Mouse (Mus musculus) G1E-ER4 (cell line): ENCODE data around the gene Abca9. TPM values are rescaled to one million over a fixed set of nuclear protein-coding genes. Genes with fewer than 3 reads are reported as not detected.

ENCODE experiments used
- GATA1 ChIP-seq: IDR thresholded peaks from one replicate; pipeline ENCODE4 v1.8.0; 2012; ENCODE audit warnings: low read length, inconsistent platforms
- polyA plus RNA-seq: library from polyadenylated mRNA; stranded (reverse); fragments of >175 nt; gene quantifications from 2 replicates; pipeline ENCODE4 v1.2.3, GENCODE M21; 2012

The Abca9 gene
- not detected in 2 replicates for polyA plus RNA-seq

DNA sequence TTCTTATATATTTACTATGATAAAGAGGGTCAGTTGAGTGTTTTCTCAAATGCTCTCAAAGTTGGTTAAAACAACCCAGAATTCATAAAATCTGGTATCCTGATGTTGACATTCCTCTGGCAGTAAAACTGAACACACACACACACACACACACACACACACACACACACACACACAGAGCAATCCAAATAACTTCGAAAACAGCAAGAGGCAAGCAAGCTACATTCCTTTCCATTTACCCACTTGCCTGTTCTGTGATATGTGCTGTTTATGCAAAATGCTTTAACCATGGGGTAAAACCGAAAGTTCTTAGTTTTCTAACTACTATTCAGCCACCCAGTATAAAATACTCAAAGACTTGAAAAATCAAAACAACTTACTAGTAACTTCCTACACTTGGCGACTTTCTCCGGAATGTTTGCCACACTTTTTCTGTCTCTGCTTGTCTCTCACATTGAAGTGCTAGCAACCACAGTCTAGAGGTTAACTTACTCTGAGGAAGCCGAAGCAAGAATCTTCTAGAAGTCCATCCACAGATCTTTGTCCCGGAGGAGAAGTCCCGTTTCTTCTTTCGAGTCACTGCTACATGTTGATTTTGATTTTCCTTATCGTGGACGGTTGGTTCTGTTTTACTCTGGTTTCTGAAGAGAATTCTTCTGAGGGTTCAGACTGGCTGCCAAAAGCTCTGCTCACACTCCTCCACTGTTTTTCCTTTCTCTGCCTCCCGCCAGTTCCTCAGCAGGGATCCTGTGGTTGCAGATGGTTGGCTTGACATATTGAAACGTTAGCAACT is at the start of gene Abca9:
Gene Abca9, minus strand, starts transcription at position 738 of the 793 bp plus-strand sequence.
- TF ChIP-seq GATA1: no peak

DNA sequence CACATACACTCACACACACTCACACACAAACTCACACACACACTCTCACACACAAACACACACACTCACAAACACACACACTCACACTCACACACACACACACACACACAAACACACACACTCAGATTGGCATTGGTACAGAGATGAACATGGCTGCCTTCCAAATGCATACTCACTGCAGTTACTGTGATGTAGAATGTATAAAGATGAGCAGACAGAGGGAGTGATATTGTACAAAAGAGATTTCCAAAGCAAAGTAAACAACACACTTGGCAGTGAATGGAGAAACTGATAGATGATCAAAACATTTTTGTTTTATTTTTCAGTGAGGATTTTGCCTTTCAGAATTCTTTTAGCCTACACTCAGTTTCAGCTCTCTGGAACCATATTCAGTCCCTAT is 49.1 kb upstream of the Abca9 start:
- no peak for TF ChIP-seq GATA1

DNA sequence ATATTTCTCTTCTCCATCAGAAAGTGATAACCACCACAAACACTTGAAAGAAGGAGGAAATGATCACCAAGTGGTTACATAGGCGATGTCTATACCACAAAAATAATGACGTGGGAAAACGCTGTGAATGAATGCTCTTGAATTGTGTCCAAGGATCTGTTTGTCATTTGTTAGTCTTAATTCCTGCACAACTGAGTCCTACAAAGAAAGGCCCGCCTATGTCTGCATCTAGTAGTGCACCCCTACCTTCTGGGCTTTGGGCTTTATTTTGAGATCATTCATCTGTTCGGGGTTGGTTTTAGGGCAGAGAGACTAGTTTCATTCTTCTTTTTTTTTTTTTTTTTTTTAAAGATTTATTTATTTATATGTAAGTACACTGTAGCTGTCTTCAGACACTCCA is 35.9 kb upstream of the Abca9 start:
- no peak for TF ChIP-seq GATA1

DNA sequence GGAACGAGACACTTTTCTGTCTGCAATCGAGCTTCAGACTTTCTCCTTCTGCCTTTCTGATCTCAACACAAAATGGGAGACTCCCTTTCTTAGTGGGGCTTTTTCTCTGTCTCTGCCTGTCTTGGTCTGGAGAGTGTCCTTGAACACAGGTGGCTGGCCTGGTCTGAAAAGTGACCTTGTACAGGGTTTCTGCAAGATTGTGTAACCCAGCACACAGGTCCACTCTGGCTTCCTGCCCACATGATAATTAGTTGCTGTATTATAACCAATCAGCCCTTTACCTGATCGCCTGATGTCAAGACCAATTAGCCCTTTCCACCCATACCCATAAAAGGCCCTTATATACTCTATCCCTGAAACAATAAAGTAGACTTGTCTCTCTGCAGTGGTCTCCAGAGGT is 30.9 kb upstream of the Abca9 start:
- TF ChIP-seq GATA1: no peak

DNA sequence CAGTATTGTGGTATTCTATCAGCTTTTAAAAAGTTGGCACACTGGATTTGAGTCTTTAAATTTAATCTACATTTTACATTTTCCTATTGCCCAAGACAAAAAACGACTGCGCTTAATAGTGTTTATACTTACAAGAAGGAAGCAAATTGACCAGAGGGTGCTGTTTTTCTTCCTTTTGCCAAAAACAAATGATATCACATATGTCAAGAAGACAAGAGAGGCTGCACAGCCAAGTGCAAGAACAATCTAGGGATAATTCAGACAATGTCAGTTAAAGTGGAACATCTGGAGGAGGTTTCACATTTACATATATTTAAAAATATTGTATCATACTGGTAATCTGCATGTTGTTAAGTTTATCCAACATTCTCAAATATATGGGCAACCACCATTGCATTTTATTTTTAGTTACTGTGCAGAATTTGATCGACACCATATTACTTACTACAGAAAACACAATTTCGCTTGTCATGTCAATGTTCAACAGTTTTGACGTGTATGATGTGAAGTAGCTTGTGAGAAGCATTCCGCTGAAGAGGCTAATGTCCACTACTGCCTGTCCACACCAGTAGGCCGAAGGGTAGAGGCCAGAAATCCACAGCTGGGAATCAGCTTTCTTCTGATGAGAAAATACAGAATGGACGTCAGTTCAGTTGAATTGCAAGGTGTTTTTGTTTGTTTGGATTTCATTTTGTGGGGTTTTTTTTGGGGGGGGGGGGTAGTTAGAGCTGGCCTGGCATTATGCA is 28.7 kb upstream of the Abca9 start:
- no peak for TF ChIP-seq GATA1

DNA sequence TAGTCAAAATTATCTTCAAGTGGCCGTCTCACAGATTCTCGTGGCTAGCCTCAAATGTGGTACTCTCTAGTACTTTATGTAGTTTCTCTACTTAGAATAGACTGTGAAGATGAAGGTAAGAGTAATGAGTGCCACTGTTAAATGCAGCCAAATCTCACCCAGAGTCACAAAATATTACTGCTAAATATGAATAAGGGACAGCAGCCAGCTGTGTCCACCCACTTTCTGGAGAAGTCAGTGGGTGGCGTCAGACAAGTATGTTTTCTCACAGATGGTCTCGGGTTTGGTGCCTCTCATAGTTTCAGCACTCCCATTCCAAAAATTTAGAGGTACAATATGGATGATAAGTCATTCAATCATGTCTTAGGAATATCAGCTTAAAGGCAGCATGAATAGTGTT is 27.3 kb upstream of the Abca9 start:
- TF ChIP-seq GATA1: no peak

DNA sequence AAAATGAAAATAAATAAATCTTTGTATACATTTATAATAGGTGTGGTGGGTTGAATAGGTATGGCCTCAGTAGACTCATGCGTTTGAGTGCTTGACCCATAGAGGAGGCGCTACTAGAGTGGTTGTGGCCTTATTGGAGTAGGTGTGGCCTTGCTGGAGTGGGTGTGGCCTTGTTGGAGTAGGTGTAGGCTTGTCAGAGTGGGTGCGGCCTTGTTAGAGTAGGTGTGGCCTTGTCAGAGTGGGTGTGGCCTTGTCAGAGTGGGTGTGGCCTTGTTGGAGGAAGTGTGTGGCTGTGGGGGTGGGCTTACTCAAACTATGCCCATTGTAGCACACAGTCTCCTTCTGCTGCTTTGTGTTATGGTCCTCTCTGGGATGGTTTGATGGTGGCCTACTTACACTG is 3.2 kb upstream of the Abca9 start:
- no peak for TF ChIP-seq GATA1

DNA sequence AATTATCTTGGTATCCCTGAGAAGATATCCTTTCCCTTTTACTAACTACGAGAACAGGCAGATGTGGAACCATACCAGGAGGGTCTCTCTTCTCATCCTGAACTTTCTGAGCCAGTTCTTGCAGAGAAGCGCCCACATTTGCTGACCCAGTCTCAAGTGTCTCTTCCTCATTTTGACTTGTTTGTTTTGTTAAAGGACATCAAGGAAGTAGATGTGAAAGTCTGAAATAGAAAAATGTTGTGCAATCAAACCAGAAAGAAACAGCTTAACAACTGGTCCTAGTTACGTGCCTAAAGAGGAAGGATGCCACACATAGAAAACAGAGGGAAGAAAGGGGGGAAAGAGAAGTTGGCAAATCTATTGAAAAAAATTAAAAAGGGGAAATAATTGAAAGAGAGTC is 2.2 kb downstream of the Abca9 start:
- TF ChIP-seq GATA1: no peak

DNA sequence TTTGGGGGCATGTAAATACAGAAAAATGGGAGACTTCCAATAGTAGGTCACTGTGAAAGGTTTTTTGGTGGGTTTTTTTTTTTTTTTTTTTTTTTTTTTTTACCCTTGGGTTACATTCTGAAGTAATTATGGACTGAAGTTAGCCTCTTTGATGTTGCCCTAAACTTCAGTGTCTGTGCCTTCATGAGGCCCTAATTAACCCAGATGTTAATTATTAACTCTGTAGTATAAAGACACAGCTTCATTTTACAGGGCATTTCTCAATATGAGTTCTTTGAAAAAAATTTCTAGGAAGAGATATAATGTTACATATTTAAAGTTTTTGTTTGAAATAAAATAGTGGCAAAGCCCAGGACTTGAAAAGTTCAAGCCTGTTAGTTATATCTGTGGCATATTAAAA is 2.6 kb downstream of the Abca9 start:
- TF ChIP-seq GATA1: no peak

DNA sequence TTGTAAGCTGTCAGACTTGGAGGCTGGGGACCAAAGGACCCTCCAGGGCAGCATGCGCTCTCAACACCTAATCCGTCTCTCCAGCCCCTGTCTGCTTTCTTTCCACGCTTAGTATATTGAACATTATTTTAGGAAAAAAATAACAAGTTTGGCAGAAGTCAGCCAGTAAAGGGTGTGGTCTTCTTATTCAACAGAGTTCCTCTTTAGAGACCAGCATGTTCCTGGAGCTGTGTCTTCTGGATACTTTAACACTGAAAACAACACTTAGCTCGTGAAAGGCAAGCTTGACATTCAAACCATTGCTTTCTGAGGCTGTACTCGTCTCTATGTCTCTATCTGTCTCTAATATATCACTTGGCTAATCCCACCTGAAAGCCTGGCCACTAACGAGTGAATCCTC is 10.9 kb downstream of the Abca9 start:
- TF ChIP-seq GATA1: no peak

DNA sequence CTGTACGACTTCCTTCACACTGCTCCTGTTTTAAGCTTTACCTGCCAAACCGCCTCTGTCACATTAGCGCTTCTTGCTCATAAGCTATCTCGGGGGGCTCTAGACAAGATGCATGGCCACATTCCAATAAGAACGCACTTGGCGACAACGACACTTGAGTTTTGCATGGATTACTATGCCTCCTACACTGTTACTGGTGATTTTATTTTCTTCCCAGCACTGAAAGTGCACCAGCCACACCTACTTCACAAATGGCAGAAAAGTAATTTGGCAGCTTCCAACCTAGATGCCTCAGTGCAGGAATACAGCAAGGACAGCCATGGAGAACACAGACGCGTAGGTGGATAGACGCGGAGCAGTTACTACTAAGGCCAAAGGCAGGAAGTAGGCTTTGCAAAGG is 12.0 kb downstream of the Abca9 start:
- no peak for TF ChIP-seq GATA1

DNA sequence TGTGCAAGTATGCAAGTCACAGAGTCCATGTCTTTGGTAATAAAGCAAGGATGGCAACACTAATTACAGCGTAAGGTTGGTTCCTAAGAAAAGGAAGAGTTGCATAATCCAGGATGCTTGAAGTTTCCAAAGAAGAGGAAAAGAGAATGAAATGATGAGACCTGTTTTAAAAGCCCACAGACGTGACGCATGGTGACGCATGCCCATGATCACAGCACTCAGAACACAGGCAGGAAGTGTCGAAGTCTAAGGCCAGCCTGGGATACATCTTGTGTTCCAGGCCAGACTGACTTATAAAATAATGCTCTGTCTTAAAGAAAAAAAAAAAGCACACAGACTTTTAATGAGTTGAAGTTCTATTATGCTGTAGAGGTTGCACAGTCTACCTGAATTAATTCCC is 20.4 kb downstream of the Abca9 start:
- TF ChIP-seq GATA1: no peak

DNA sequence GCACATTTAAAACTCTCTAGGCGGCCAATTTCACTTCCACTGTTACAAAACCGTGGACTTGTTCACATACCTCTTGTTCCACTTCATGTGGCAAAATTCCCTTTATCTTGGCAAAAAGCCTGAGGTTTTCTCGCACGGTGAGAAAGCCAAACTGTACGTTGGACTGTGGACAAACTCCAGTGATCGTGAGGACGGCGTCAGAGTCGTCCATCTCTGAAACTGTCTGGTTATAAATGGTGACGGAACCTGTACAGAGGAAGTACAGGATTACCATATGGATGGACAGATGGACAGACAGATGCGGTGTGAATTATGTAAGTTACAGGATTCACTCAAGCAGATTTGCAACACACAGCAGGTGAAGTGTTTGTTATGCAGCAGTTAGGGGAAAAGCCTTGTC is 22.6 kb downstream of the Abca9 start:
- TF ChIP-seq GATA1: no peak

DNA sequence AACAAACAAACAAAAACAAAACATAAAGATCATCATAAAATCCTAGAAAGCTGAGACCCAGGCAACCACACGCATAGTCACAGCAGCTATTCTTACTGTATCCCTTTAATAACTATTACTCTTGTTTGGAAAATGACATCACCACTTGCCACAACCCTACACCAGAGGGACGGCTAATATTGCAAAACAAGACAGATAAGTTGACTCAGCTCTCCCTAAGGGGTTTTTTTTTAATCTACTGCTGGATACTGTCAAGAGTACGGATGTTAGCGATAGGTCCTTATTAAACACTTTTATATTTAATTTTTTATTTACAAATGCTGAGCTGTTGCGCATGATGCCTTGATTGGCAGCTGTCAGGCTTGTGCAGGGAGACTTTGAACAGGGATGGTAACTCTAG is 37.2 kb downstream of the Abca9 start:
- TF ChIP-seq GATA1: no peak

DNA sequence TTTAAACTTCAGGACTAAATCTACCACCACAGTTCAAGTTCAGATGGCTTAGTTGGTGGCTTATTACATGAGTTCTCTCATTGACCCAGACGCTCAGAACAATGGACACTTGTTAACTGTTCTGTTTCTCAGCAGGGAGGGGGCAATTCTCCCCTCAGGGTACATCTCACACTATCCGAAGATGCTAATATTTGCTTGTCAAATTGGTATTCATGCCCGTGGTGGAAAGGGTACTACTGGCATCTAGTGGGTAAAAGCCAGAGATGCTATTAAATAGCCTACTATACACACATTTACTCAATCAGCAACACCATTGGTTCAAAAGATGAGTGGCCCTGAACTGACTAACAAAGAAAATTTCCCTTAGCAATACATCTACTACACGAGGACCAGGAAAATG is 56.9 kb downstream of the Abca9 start:
- TF ChIP-seq GATA1: no peak

DNA sequence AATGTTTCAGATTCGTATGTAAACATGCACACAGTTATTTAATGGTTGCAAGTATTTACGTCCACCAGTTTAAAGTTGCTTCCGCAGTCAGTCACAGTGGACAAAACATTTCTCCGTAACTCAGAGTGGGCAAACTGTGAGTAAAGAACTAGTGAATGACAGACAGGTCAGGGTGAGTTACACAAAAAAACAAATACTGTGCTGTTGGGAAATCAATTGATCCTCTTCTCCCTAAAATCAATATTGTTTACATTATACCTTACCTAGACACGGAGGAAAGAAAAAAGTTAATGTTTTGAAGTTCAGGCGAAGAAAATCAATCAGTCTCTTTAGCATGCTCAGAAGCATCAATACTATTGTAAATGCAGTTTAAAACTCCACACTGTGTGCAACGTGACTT is 66.6 kb downstream of the Abca9 start:
- no peak for TF ChIP-seq GATA1

DNA sequence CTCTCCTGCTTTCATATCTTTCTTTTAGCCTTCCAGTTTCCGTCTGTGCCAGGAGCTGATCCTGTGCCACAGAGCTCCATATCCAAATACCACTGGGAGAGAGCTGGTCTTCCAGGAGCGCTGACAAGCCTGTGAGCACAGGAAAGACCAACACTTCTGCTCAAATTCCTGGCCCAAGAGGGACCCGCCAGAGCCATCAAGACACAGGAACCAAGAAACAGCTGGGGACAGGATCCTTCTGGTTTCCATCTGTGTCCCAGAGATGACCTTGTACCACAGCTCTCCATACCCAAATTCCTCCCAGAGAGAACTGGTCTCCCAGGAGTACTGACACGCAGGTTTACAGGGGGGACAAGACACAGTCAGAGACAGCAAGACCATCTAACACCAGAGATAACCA is 69.1 kb downstream of the Abca9 start:
- TF ChIP-seq GATA1: no peak
